Mouse (Mus musculus) T-cell, adult 2 months (primary cell): ENCODE measurements around the gene Hspa1l.
A peak's percentile ranks its signal among the peaks of the same experiment; 100 is the strongest.
"Not testable (repeated sequence)": the region's sequence is repeated elsewhere in the genome, so short reads cannot be mapped to it uniquely, and the experiment has no call there.

Source experiments
- DNase-seq: peaks from one replicate; pipeline ENCODE4 v3.0.0; 2022; ENCODE audit warnings: low spot score

The Hspa1l gene

DNA sequence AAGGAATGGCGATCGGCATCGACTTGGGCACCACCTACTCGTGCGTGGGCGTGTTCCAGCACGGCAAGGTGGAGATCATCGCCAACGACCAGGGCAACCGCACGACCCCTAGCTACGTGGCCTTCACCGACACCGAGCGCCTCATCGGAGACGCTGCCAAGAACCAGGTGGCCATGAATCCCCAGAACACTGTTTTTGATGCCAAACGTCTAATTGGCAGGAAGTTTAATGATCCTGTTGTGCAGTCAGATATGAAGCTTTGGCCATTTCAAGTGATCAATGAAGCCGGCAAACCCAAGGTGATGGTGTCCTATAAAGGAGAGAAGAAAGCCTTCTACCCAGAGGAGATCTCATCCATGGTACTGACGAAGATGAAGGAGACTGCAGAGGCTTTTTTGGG lies 4.5 kb downstream of the Hspa1l start:
- DNase-seq, result no peak

- DNase-seq, result no peak
Measured at GRCm38 (mm10) chr17:34978239-34978638, 5.7 kb downstream of the Hspa1l start.

GRCm38 (mm10) chr17:34979631-34980030 lies 7.1 kb downstream of the Hspa1l start:
- DNase-seq, result no peak

- DNase-seq, result peak; percentile 67
Measured at GRCm38 (mm10) chr17:34980655-34981054, 8.2 kb downstream of the Hspa1l start.

DNA sequence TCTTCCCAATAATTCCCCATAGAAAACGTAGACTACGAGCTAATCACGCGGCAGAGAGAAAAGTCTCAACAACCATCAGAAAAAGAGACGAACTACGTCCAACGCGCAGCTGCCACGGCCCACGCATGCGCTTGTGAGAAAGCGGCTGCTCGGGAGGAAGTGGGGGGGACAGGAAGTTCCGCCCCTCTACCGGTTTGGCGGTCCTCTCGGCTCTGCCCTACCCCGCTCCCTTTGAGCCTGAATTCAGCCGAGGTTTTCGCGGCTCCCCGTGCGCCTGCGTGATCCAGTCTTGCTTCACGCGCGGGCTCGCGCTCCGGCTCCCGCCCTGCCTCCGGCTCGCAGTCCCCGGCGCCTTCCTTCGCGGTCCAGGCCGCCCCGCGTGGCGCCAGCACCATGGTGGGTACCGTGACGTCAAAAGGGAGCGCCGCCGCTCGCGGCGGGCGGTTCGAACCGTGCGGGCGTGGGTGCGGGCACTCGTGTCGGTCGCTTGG lies 9.2 kb downstream of the Hspa1l start, which contains the start of gene Lsm2:
Lsm2 (plus strand) TSS at position 173 of the 491 bp plus-strand sequence.
- DNase-seq, result peak; percentile 94

DNA sequence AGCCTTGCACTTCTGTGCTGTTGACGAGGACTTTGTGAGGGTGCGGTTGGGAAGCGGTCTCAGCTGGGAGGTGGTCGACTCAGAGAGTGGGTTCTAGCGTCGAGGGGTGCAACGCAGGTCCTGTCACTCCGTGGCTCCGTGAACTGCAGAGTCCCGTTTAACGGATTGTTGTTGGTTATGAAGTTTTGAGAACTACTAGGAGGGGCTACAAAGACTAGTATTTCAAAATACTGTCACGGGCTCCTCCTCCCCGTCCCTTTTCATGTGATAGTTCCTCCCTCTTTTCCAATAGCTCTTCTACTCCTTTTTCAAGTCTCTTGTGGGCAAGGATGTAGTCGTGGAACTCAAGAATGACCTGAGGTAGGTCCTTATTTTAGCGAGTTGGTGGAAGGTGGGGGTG lies 9.8 kb downstream of the Hspa1l start:
- DNase-seq, result no peak

DNA sequence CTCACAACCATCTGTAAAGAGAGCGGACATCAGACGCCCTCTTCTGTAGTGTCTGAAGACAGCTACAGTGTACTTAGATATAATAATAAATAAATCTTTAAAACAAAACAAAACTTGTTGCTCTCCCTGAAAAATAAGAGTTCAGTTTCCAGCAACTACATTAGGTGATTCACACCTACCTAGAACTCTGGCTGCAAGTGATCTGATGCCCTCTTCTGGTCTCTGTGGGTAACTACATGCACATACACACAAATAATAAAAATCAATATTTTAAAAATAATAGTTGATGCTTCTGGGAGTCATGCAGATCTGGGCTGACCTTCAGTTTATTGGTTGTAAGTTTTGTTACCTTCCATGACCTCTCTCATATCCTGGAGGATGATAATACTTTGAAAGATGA lies 11.7 kb downstream of the Hspa1l start:
- peak; percentile 42 for DNase-seq

DNA sequence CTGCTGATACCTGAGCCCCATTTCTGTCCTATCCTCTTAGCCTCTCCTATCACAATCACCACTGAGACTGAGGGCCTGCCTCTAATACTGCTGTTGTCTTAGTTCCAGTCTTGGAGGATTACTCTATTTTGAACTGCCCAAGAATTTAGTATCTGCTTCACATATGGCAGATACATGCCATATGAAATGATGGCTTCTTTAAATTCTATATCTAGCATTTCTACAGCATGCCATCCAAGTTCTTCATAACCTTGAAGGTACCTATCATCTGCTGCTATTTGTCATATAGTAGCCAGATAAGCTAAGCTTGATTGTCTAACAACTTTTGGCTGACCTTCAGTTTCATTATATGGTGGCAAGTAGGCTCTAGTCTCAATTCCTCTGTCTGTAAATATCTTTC lies 22.2 kb downstream of the Hspa1l start:
- no peak for DNase-seq

DNA sequence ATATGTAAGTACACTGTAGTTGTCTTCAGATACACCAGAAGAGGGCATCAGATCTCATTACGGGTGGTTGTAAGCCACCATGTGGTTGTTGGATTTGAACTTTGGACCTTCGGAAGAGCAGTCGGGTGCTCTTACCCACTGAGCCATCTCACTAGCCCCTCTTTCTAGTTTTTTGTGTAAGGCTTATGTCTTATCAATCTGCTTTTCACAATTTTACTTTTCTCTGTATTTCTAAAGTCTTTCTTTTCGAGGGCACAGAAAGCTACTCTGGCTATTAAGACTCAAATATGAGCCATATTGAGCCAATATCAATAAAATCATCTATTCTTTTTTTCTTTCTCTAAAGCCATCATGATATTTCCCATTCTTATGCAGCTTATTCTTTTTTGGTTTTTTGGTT lies 22.7 kb downstream of the Hspa1l start:
- not testable (repeated sequence) for DNase-seq

- not testable (repeated sequence) for DNase-seq
Measured at GRCm38 (mm10) chr17:34995927-34996326, 23.4 kb downstream of the Hspa1l start.

DNA sequence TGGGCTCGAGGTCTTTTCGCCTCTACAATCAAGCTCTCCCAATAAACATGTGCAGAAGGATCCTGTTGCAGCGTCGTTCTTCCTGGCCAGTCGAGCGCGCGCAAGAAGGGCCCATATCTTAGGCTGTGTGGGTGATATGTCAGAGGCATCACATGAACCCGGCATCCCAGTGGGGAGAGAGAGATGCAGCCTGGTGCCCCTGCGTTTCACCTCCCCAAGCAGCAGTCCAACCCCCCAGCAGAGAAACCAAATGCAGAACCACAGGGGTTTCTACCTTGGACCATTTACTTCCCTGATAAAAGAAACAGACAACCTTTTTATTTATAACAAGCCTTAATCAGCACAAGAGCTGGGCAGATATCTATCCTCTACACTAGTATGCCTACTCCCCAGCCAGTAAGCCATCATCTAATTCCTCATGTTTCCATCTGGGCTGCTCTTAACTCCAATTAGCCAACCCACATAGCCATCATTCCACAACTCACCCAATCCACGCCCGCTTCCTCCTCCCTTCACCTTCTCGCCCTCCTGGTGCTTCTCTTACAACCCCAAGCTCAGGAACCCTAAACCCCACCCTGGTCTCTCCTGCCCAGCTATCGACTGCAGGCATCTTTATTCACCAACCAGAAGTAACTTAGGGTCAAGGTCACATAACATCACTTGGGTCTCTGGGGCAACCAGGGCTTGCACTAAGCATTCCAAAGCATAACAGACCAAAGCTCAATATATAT lies 24.1 kb downstream of the Hspa1l start:
- no peak for DNase-seq

DNA sequence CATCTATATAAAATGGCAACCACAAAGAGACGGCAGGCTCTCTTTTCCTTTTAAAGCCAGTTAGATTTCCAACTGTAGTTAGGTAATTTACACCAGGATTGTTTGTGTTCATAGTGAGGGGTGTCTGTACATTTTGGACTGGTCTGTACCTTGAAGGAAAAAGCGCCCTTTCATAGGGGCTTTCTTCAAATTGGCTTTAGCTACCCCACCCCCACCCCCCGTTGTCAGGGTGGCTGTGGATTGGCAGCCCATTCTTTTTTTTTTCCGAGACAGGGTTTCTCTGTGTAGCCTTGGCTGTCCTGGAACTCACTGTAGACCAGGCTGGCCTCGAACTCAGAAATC lies 24.6 kb downstream of the Hspa1l start:
- no peak for DNase-seq

DNA sequence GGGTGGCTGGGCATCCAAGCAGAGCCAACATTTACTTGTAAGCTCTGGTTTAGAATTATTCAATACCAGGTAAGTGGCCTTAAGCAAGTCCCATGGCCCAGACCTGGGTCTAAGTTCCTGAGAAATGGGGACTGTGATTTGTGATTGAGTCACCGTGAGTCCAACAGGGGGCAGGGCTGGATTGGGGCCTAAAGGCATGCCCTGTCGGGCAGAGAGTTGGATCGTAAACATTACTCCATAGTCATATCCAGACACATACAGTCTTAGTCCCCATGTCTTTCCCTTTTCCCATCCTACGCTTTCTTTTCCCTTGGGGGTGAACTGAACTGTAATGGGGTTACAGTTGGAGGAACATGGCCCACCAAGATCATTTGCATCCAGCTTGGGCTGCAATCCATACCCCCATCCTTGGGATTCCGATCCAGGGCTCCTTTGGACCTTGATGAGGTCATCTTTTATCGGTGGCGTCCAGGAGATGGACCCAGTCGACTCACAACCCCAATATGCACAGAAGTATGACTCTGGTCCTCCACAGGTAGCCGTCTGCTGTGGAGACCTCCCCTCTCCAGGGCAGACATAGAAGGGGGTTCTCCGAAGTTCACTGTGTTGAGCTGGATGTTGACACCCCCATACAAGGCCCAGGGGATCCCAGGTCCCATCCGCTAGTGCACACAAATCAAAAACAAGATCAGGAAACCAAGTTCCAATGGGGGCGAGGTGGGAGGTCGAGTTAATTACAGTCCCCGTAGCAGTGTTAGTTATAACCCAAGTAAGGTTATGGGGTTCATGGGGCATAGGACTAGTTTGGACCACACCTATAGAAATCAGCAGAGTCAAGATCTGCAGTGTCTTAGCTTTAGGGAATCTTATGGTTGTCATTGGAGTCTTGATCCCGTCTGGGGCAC lies 26.3 kb downstream of the Hspa1l start:
- DNase-seq, result no peak

DNA sequence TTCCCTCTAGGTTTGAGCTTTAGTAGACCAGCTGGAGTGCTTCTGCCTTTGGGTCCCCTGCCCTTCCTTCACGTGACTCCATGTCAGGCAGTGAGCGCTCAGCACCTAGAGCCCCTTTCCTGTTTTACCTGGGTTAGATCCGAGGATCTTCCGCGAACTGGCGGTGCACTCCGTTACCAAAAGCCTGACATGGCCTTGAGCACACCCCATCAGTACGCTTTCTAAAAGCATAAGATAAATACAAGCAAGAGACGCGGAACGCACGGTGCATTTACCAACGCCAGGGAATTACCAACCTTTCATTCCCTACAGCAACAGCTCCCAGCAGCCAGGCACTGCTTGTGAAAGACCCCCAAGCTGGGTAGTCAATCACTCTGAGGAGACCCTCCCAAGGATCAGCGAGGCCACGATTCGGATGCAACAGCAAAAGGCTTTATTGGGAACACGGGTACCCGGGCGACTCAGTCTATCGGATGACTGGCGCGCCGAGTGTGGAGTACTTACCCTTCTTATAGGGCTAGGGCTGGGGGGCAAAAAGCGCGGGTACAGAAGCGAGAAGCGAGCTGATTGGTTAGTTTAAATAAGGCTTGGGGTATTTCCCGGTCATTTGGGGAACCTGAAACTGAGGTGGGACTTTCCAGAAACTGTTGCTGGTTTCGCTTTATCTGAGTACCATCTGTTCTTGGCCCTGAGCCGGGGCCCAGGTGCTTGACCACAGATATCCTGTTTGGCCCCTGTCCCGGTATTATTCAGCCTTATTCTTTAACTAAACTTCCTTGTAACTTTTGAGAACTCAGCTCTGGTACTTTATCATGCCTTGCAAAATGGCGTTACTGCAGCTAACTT lies 27.6 kb downstream of the Hspa1l start:
- peak; percentile 50 for DNase-seq

DNA sequence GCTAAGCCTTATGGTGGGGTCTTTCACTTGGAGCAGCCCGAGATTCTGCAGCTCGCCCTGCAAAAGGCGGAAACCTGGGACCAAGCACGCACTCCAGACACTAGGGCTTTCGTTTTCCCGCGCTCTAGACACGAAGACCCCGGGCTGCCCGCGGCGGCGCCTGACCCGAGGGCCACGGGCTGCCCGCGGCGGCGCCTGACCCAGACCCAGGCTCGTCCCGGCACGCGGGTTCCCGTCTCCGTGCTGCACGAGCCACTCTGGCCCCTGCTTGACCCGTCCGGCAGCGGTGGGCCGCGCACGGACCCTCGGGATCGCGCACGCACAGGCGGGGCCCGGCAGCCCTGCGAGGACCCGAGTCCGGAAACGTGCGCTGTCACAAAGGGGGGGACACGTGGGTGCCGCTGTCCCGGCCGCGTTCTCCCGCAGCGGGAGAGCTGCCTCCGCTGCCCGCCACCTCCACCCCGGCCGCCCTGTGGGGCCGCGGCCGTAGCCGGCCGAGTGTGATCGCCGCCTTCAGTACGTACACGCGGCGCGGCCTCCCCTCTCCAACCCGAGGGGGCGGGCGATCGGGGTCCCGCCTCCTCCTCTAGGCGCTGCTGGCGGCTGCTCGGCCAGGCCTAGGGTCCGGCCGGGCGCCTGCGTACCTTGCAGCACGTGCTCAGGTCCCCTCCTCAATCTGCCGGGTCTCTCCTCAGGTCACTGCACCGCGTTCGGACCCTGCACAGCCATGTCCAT lies 28.4 kb downstream of the Hspa1l start, which contains the start of gene Vars:
Vars (plus strand) TSS at position 271 of the 735 bp plus-strand sequence.
- DNase-seq, result peak; percentile 81

DNA sequence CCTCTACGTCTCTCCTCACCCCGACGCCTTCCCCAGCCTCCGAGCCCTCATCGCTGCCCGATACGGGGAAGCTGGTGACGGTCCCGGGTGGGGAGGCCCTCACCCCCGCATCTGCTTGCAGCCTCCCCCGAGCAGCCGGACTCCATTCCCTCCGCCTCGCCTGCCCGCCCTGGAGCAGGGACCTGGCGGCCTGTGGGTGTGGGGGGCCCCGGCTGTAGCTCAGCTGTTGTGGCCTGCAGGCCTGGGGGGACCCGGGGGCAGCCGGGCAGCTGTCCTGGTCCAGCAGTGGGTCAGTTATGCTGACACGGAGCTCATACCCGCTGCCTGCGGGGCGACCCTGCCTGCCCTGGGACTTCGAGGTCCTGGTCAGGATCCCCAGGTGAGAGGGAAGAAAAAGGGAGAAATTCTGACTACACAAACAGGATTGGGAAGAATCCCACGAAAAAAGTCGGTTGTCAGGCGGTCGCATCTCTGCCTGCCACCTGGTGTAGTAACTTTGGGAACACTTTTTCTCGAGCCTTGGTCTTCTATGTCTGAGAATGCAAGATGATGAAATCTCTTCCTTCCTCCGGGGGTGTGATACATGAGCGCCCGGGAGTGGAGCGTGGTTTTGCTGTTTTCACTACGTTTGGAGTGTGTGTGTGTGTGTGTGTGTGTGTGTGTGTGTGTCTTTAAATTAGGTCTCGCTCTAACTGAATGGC lies 29.1 kb downstream of the Hspa1l start:
- peak; percentile 54 for DNase-seq

- no peak for DNase-seq
Measured at GRCm38 (mm10) chr17:35002153-35002865, 29.8 kb downstream of the Hspa1l start.

- no peak for DNase-seq
Measured at GRCm38 (mm10) chr17:35003022-35003838, 30.7 kb downstream of the Hspa1l start.

- no peak for DNase-seq
Measured at GRCm38 (mm10) chr17:35004075-35004717, 31.7 kb downstream of the Hspa1l start.
